Mouse (Mus musculus) intestine, embryonic 14.5 days (tissue): Measurements from ENCODE around the gene Ascl3. TPM values are rescaled to one million over a fixed set of nuclear protein-coding genes. Genes with fewer than 3 reads are reported as not detected.

Source experiments
- ATAC-seq: fragments of 200-750 bp; cut with Nextera tagmentation; replicated peaks from 2 replicates; pipeline ENCODE4 v1.8.0; 2017; ENCODE audit warnings: low read depth, moderate number of reproducible peaks, moderate TSS enrichment, moderate library complexity; ENCODE audit not compliant: low FRiP score, low TSS enrichment
- DNase-seq: peaks from one replicate; pipeline ENCODE4 v3.0.0-alpha.2; 2018; ENCODE audit warnings: low spot score
- H3K27ac ChIP-seq: fragments of 300-500 bp; sonication (generic); 2 replicates; pipeline ENCODE4 v1.5.1; 2014; ENCODE audit warnings: low read depth, mild to moderate bottlenecking, control low read depth
- H3K27me3 ChIP-seq: fragments of 300-500 bp; sonication (generic); replicated peaks from 2 replicates; pipeline ENCODE4 v1.6.1; 2014; ENCODE audit warnings: low read length, control low read depth; ENCODE audit not compliant: control insufficient read depth, insufficient read depth
- H3K36me3 ChIP-seq: fragments of 300-500 bp; sonication (generic); 2 replicates; pipeline ENCODE4 v1.6.1; 2014; ENCODE audit warnings: low read length, control low read depth; ENCODE audit not compliant: control insufficient read depth, insufficient read depth
- H3K4me1 ChIP-seq: fragments of 300-500 bp; sonication (generic); replicated peaks from 2 replicates; pipeline ENCODE4 v1.6.1; 2014; ENCODE audit warnings: low read length, control low read depth, mixed read lengths; ENCODE audit not compliant: control insufficient read depth, insufficient read depth
- H3K4me2 ChIP-seq: fragments of 300-500 bp; sonication (generic); 2 replicates; pipeline ENCODE4 v1.6.1; 2014; ENCODE audit warnings: low read length
- H3K4me3 ChIP-seq: fragments of 300-500 bp; sonication (generic); 2 replicates; pipeline ENCODE4 v1.5.1; 2014; ENCODE audit warnings: low read depth, low read length, control low read depth, mixed read lengths
- H3K9ac ChIP-seq: fragments of 300-500 bp; sonication (generic); 2 replicates; pipeline ENCODE4 v1.6.1; 2014; ENCODE audit warnings: mild to moderate bottlenecking, low read length
- H3K9me3 ChIP-seq: fragments of 300-500 bp; sonication (generic); 2 replicates; pipeline ENCODE4 v1.6.1; 2016; ENCODE audit warnings: low read length, control low read depth; ENCODE audit not compliant: control insufficient read depth
- WGBS: fragments of 180-500 bp; shearing (Covaris S2); extraction: QIAGEN DNeasy Blood & Tissue Kit; methylation state at CpG from one replicate; pipeline ENCODE4 v1.1.7; 2014; 5-methylcytosine and 5-hydroxymethylcytosine counted together
- polyA plus RNA-seq: library from polyadenylated mRNA; unstranded; fragments of >200 nt; fragmentation: Nextera tagmentation; extraction: Ambion mirVana; gene quantifications from 2 replicates; pipeline ENCODE4 v1.2.1, GENCODE M21; 2014

The Ascl3 gene
- polyA plus RNA-seq, 1 experiment from 2014 or later: not detected

- no peak for DNase-seq
- Histone ChIP-seq H3K4me2 (no peak overlapping the region), H3K36me3 (no peaks in the 10 kb centered on the region), H3K27ac (no peak overlapping the region), H3K9ac (no peak overlapping the region), H3K4me1 (no peaks in the 10 kb centered on the region), H3K27me3 (no peaks in the 10 kb centered on the region), H3K9me3 (peaks cover 3% of the 10 kb centered on the region; the same call in 1 of the 2 replicates), H3K4me3 (no peak overlapping the region)
- 92% methylated on average over 8 of the region's 8 CpGs for WGBS
- no peak for ATAC-seq
Measured at GRCm38 (mm10) chr7:109723114-109723513, 8.4 kb downstream of the Ascl3 start.

GRCm38 (mm10) chr7:109722618-109723017, 8.9 kb downstream of the Ascl3 start:
- ATAC-seq (no peak), DNase-seq (no peak)
- Histone ChIP-seq H3K27me3 (no peaks in the 10 kb centered on the region), H3K9ac (no peak overlapping the region), H3K27ac (no peak overlapping the region), H3K36me3 (no peaks in the 10 kb centered on the region), H3K4me3 (no peak overlapping the region), H3K9me3 (peaks cover 3% of the 10 kb centered on the region; the same call in 1 of the 2 replicates), H3K4me2 (no peak overlapping the region), H3K4me1 (no peaks in the 10 kb centered on the region)
- 94% methylated on average over 2 of the region's 2 CpGs for WGBS

GRCm38 (mm10) chr7:109719286-109719685, 12.2 kb downstream of the Ascl3 start:
- ATAC-seq: no peak
- Histone ChIP-seq H3K4me1 (no peaks in the 10 kb centered on the region), H3K27ac (no peak overlapping the region), H3K4me3 (no peak overlapping the region), H3K9me3 (peaks cover 3% of the 10 kb centered on the region; the same call in 1 of the 2 replicates), H3K36me3 (no peaks in the 10 kb centered on the region), H3K27me3 (no peaks in the 10 kb centered on the region), H3K4me2 (no peak overlapping the region), H3K9ac (no peak overlapping the region)
- 64% methylated on average over 9 of the region's 9 CpGs for WGBS
- DNase-seq: no peak

- Histone ChIP-seq H3K4me2 (no peak overlapping the region), H3K4me3 (no peak overlapping the region), H3K27me3 (no peaks in the 10 kb centered on the region), H3K9me3 (no peaks in the 10 kb centered on the region), H3K9ac (no peak overlapping the region), H3K36me3 (peaks cover 20% of the 10 kb centered on the region), H3K27ac (no peak overlapping the region), H3K4me1 (peaks cover 5% of the 10 kb centered on the region)
- no peak for ATAC-seq
- no peak for DNase-seq
- 90% methylated on average over 2 of the region's 2 CpGs for WGBS
Measured at GRCm38 (mm10) chr7:109713434-109713982, 18.0 kb downstream of the Ascl3 start.

GRCm38 (mm10) chr7:109712198-109712597, 19.3 kb downstream of the Ascl3 start:
- Histone ChIP-seq H3K27me3 (no peaks in the 10 kb centered on the region), H3K4me2 (no peak overlapping the region), H3K36me3 (peaks cover 28% of the 10 kb centered on the region), H3K4me3 (no peak overlapping the region), H3K9me3 (no peaks in the 10 kb centered on the region), H3K4me1 (peaks cover 11% of the 10 kb centered on the region), H3K27ac (no peak overlapping the region), H3K9ac (no peak overlapping the region)
- DNase-seq (no peak), ATAC-seq (no peak)
- 89% methylated on average over 7 of the region's 7 CpGs for WGBS

- Histone ChIP-seq H3K27ac (no peak overlapping the region), H3K36me3 (peaks cover 28% of the 10 kb centered on the region), H3K9ac (no peak overlapping the region), H3K4me3 (no peak overlapping the region), H3K27me3 (no peaks in the 10 kb centered on the region), H3K4me1 (peaks cover 14% of the 10 kb centered on the region), H3K9me3 (no peaks in the 10 kb centered on the region), H3K4me2 (no peak overlapping the region)
- ATAC-seq (no peak), DNase-seq (no peak)
- 56% methylated on average over 1 of the region's 1 CpGs for WGBS
Measured at GRCm38 (mm10) chr7:109710069-109710468, 21.5 kb downstream of the Ascl3 start.

GRCm38 (mm10) chr7:109708961-109709382, 22.6 kb downstream of the Ascl3 start:
- Histone ChIP-seq H3K4me2 (no peak overlapping the region), H3K4me3 (no peak overlapping the region), H3K36me3 (peaks cover 28% of the 10 kb centered on the region), H3K9ac (no peak overlapping the region), H3K27me3 (no peaks in the 10 kb centered on the region), H3K9me3 (no peaks in the 10 kb centered on the region), H3K27ac (peak overlapping the region; percentile 64; the same call in 1 of the 2 replicates), H3K4me1 (peaks cover 18% of the 10 kb centered on the region)
- DNase-seq: no peak
- WGBS: 16% methylated on average over 3 of the region's 3 CpGs
- no peak for ATAC-seq

GRCm38 (mm10) chr7:109707023-109707785, 24.3 kb downstream of the Ascl3 start:
- Histone ChIP-seq H3K9ac (no peak overlapping the region), H3K4me2 (no peak overlapping the region), H3K36me3 (peaks cover 20% of the 10 kb centered on the region), H3K9me3 (no peaks in the 10 kb centered on the region), H3K27ac (no peak overlapping the region), H3K27me3 (no peaks in the 10 kb centered on the region; the same call in 1 of the 2 replicates), H3K4me3 (no peak overlapping the region), H3K4me1 (peaks cover 18% of the 10 kb centered on the region)
- whole genome bisulfite sequencing: 34% methylated on average over 4 of the region's 4 CpGs
- ATAC-seq: no peak
- DNase-seq: peak; percentile 65
